Mouse (Mus musculus) bone marrow, adult 2 months (tissue): ENCODE results near the gene Rai14. TPM values are rescaled to one million over a fixed set of nuclear protein-coding genes. Genes with fewer than 3 reads are reported as not detected.
A peak's percentile ranks its signal among the peaks of the same experiment; 100 is the strongest.

ENCODE experiments used
- H3K27ac ChIP-seq: fragments of 200-500 bp; 2 replicates; pipeline ENCODE4 v1.5.1; 2012; ENCODE audit warnings: low read depth, mild to moderate bottlenecking, control low read depth, inconsistent platforms, low read length; ENCODE audit not compliant: control insufficient read depth, poor library complexity, insufficient read depth
- H3K4me1 ChIP-seq: fragments of 200-500 bp; 2 replicates; pipeline ENCODE4 v1.6.1; 2011; ENCODE audit warnings: low read length; ENCODE audit not compliant: control insufficient read depth, insufficient read depth
- H3K4me3 ChIP-seq: fragments of 200-500 bp; replicated peaks from 2 replicates; pipeline ENCODE3; 2011; ENCODE audit warnings: mild to moderate bottlenecking, low read depth, low read length, control low read depth; ENCODE audit not compliant: control insufficient read depth
- CTCF ChIP-seq: fragments of 200-500 bp; IDR thresholded peaks from 2 replicates; pipeline ENCODE4 v1.5.1; 2011; ENCODE audit warnings: low read length, control low read depth; ENCODE audit not compliant: control insufficient read depth, insufficient read depth
- POLR2A ChIP-seq: fragments of 200-500 bp; IDR thresholded peaks from 2 replicates; pipeline ENCODE4 v1.6.1; 2011; ENCODE audit warnings: low read depth, mild to moderate bottlenecking, control low read depth, low read length, borderline replicate concordance; ENCODE audit not compliant: control insufficient read depth
- WGBS: fragments of 180-500 bp; shearing (Covaris S2); methylation state at CpG from one replicate; pipeline ENCODE4 v1.1.7; 2018; 5-methylcytosine and 5-hydroxymethylcytosine counted together
- polyA plus RNA-seq: library from polyadenylated mRNA; stranded (reverse); fragments of >200 nt; gene quantifications from 2 replicates; pipeline ENCODE4 v1.2.4, GENCODE M21; 2011; ENCODE audit warnings: low replicate concordance; ENCODE audit not compliant: missing spikeins, insufficient read depth, insufficient read length

Rai14 gene
- polyA plus RNA-seq, 1 experiment, result 11.1 TPM

DNA sequence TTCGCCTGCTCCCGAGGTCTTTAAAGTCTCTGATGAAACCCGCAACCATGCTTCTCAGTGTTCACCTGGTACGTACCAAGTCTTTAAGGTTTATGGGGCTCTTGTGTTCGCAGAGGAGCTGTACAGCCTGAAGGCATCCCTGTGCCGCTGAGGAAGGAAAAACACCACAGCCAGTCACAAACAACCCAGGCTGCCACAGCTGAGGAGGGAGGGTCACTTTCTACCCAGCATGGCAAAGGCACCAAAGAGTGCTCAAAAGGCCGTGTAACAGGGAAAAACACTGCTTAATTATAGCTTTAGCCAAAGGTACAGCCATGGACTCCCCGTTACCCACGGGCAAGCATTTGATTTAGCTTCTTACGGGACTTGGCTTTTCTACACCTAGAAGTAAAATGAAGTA lies 119.5 kb downstream of the Rai14 start:
- no peaks in the 10 kb centered on the region; the same call in 1 of the 2 replicates for H3K4me1 ChIP-seq
- no peak for TF ChIP-seq CTCF
- no peak for TF ChIP-seq POLR2A
- H3K27ac ChIP-seq, result no peak overlapping the region
- no peak overlapping the region for H3K4me3 ChIP-seq
- WGBS, result 87% methylated on average over 10 of the region's 10 CpGs

DNA sequence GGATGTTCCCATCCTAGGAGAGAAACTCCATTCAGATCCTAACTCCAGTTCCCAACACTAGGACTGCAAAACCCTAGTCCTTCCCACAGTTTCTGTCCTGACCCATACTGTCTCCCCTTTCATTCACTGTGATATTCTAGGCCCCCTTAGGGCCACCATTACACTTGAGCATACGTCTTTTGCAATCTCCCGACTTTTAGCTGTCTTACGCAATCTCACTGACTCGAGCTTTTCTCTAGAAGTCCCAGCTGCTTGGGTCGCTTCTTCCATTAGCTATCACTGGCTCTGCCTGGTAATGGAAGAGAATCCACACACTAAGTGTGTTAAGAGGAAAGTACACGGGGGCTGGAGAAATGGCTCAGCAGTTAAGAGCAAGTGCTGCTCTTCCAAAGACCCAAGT lies 121.3 kb downstream of the Rai14 start:
- no peak overlapping the region for H3K4me3 ChIP-seq

GRCm38 (mm10) chr15:10586565-10586964 lies 127.9 kb downstream of the Rai14 start:
- H3K4me3 ChIP-seq, result no peak overlapping the region
- H3K27ac ChIP-seq, result no peak overlapping the region
- no peak for TF ChIP-seq CTCF
- no peak for TF ChIP-seq POLR2A
- WGBS, result 74% methylated on average over 2 of the region's 2 CpGs
- no peaks in the 10 kb centered on the region for H3K4me1 ChIP-seq

More for the DNA sequence above, 121.3 kb downstream of the Rai14 start:
- WGBS, result 54% methylated on average over 6 of the region's 6 CpGs
- no peak overlapping the region for H3K27ac ChIP-seq
- H3K4me1 ChIP-seq, result no peaks in the 10 kb centered on the region; the same call in 1 of the 2 replicates
- TF ChIP-seq POLR2A (no peak), CTCF (no peak)

DNA sequence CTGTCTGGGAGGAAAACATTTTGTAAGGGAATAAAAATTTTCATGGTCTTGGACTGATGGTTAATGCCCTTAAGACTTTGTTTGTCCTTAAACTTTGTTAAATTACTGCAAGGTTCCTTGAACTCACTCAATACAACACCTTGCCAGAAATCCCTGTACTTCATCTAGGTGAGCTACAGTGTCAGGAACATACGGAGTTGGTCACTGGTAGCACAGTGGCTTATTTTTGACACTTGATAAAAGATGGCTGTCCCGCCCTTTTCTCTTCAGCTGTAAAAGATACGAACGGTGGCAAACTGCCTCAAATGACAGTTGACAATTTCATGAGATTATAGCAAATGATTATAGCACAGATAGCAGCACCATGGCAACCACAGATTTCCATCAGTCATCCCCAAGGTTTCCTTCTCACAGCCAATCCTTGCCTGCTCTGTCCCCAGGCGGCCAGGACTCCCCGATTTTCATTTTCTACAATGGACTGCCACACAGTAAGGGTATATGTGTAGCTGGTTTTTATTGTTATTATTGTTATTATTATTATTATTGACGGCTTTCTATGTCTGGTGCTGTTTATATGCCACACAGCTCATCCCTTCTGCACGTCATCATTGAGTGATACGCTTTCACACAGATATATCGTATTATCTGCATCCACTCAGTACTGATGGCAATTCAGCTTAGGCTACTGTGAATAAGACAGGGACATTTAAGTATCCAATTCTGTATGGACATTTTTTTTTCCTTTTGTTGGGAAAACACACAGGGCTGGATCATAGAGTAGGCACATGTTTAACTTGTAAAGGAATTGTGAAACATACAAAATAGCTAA lies 129.9 kb downstream of the Rai14 start:
- no peak overlapping the region for H3K4me3 ChIP-seq
- no peaks in the 10 kb centered on the region for H3K4me1 ChIP-seq
- no peak for TF ChIP-seq CTCF
- no peak for TF ChIP-seq POLR2A
- WGBS, result 76% methylated on average over 10 of the region's 10 CpGs
- H3K27ac ChIP-seq, result no peak overlapping the region

GRCm38 (mm10) chr15:10583408-10583807 lies 131.0 kb downstream of the Rai14 start:
- TF ChIP-seq CTCF, result peak; percentile 50
- TF ChIP-seq POLR2A, result no peak

GRCm38 (mm10) chr15:10579159-10579558 lies 135.3 kb downstream of the Rai14 start:
- 67% methylated on average over 3 of the region's 3 CpGs for WGBS
- no peaks in the 10 kb centered on the region for H3K4me1 ChIP-seq

More at GRCm38 (mm10) chr15:10583408-10583807, 131.0 kb downstream of the Rai14 start:
- no peak overlapping the region for H3K27ac ChIP-seq
- H3K4me3 ChIP-seq, result no peak overlapping the region
- WGBS, result 53% methylated on average over 8 of the region's 8 CpGs
- no peaks in the 10 kb centered on the region for H3K4me1 ChIP-seq

DNA sequence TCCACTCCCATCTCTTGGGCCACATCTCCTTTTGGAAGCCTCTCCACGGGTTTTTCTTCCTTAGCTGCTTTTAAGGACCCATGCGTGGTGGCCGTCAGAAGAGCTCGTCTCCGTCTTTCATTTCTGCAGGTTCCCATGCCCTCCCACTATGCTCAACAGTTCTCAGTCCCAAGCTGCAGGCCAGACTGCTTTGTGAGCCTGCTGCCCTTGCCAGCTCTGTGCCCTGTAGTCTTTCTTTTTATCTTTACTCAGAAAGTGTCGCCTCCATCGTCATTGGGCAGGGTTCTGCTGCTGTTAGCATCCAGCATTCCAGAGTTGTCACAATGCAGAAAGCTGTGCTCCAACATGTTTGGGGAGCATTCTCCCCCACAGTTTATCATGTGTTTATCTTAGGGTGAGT lies 147.9 kb downstream of the Rai14 start:
- Histone ChIP-seq H3K4me3 (no peak overlapping the region), H3K4me1 (no peaks in the 10 kb centered on the region), H3K27ac (no peak overlapping the region)
- WGBS, result 81% methylated on average over 7 of the region's 7 CpGs
- TF ChIP-seq POLR2A, result no peak
- TF ChIP-seq CTCF, result no peak

More at GRCm38 (mm10) chr15:10579159-10579558, 135.3 kb downstream of the Rai14 start:
- TF ChIP-seq POLR2A, result no peak
- TF ChIP-seq CTCF, result no peak
- Histone ChIP-seq H3K27ac (no peak overlapping the region), H3K4me3 (no peak overlapping the region)

- TF ChIP-seq POLR2A, result no peak
- TF ChIP-seq CTCF, result no peak
- Histone ChIP-seq H3K4me3 (no peak overlapping the region), H3K4me1 (no peaks in the 10 kb centered on the region), H3K27ac (no peak overlapping the region)
- WGBS, result 58% methylated on average over 1 of the region's 1 CpGs
These were observed 150.2 kb downstream of the Rai14 start for GRCm38 (mm10) chr15:10564201-10564600.
